Mouse (Mus musculus): ENCODE data around the gene Nek1. TPM values are rescaled to one million over a fixed set of nuclear protein-coding genes. Genes with fewer than 3 reads are reported as not detected.

The Nek1 gene
- polyA plus RNA-seq, 1 experiment: 1.5 TPM

GRCm38 (mm10) chr8:61054313-61054712 is 61.3 kb downstream of the Nek1 start:
- Histone ChIP-seq H3K36me3 (ENCODE audit: control insufficient read depth, insufficient read depth) (peaks cover 7% of the 10 kb centered on the region), H3ac (ENCODE audit: control insufficient read depth, insufficient read length, low read depth) (no peak overlapping the region), H3K79me3 (ENCODE audit: low read depth) (no peaks in the 10 kb centered on the region), H3K4me3 (ENCODE audit: insufficient read depth, poor library complexity, severe bottlenecking) (no peak overlapping the region), H3K27me3 (ENCODE audit: control insufficient read depth, insufficient read depth, insufficient read length) (no peaks in the 10 kb centered on the region), H3K79me2 (ENCODE audit: control insufficient read depth, insufficient read depth) (no peaks in the 10 kb centered on the region)
- TF ChIP-seq CEBPB (IDR thresholded peaks at IDR 0.05; ENCODE audit: low read depth): no peak
- no peak for TF ChIP-seq MYOD1 (IDR thresholded peaks at IDR 0.05; ENCODE audit: control insufficient read depth, insufficient read length, low read depth)

DNA sequence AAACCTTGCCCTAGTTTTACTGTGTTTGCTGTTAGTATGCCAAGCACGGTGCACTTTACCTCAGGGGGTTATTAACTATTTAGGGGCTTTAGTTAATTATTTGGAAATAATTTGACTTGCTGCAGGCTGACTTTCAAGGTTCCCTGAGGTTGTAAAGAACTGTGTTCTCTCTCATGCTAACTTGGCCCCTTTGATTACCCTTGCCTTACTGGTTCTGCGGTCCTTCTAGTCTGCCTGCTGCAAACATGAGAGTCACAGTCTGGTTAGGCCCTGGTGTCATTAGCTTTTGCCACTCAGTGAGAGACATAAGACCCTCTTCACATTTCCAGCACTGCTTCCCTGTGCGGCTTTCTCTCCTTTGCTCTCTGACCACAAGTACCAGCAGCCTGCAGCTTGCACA is 64.0 kb downstream of the Nek1 start:
- H3ac ChIP-seq (ENCODE audit: control insufficient read depth, insufficient read length, low read depth): no peak overlapping the region
- TF ChIP-seq USF1 (IDR thresholded peaks at IDR 0.05; ENCODE audit: low read depth): no peak
- TF ChIP-seq MYOD1 (IDR thresholded peaks at IDR 0.05; ENCODE audit: control insufficient read depth, insufficient read length, low read depth): no peak
- no peak for TF ChIP-seq MAX (IDR thresholded peaks at IDR 0.05)
- no peak for TF ChIP-seq CTCF (IDR thresholded peaks at IDR 0.05; ENCODE audit: control insufficient read depth, insufficient read depth, insufficient read length)
- TF ChIP-seq MYOG (IDR thresholded peaks at IDR 0.05; ENCODE audit: control insufficient read depth, extremely low read depth, insufficient read length): no peak
- TF ChIP-seq CEBPB (IDR thresholded peaks at IDR 0.05; ENCODE audit: low read depth): no peak
- TF ChIP-seq FOSL1 (IDR thresholded peaks at IDR 0.05; ENCODE audit: insufficient read depth, low read length, poor library complexity, severe bottlenecking): no peak
- H3K79me3 ChIP-seq (ENCODE audit: low read depth): no peaks in the 10 kb centered on the region
- peaks cover 11% of the 10 kb centered on the region for H3K36me3 ChIP-seq (ENCODE audit: control insufficient read depth, insufficient read depth)
- H3K79me2 ChIP-seq (ENCODE audit: control insufficient read depth, insufficient read depth): no peaks in the 10 kb centered on the region
- no peaks in the 10 kb centered on the region for H3K27me3 ChIP-seq (ENCODE audit: control insufficient read depth, insufficient read depth, insufficient read length)
- H3K4me3 ChIP-seq (ENCODE audit: insufficient read depth, poor library complexity, severe bottlenecking): no peak overlapping the region

- Histone ChIP-seq H3K36me3 (ENCODE audit: control insufficient read depth, insufficient read depth) (peaks cover 8% of the 10 kb centered on the region), H3ac (ENCODE audit: control insufficient read depth, insufficient read length, low read depth) (no peak overlapping the region), H3K79me2 (ENCODE audit: control insufficient read depth, insufficient read depth) (no peaks in the 10 kb centered on the region), H3K4me3 (ENCODE audit: insufficient read depth, poor library complexity, severe bottlenecking) (no peak overlapping the region), H3K79me3 (ENCODE audit: low read depth) (no peaks in the 10 kb centered on the region), H3K27me3 (ENCODE audit: control insufficient read depth, insufficient read depth, insufficient read length) (no peaks in the 10 kb centered on the region)
- TF ChIP-seq FOSL1 (IDR thresholded peaks at IDR 0.05; ENCODE audit: insufficient read depth, low read length, poor library complexity, severe bottlenecking) (no peak), MYOD1 (IDR thresholded peaks at IDR 0.05; ENCODE audit: control insufficient read depth, insufficient read length, low read depth) (no peak), CTCF (IDR thresholded peaks at IDR 0.05; ENCODE audit: control insufficient read depth, insufficient read depth, insufficient read length) (no peak), USF1 (IDR thresholded peaks at IDR 0.05; ENCODE audit: low read depth) (no peak), MAX (IDR thresholded peaks at IDR 0.05) (no peak), MYOG (IDR thresholded peaks at IDR 0.05; ENCODE audit: control insufficient read depth, extremely low read depth, insufficient read length) (no peak), CEBPB (IDR thresholded peaks at IDR 0.05; ENCODE audit: low read depth) (no peak)
Measured at GRCm38 (mm10) chr8:61059143-61059542, 66.1 kb downstream of the Nek1 start.

GRCm38 (mm10) chr8:61060412-61060811 is 67.4 kb downstream of the Nek1 start:
- peaks cover 4% of the 10 kb centered on the region for H3K36me3 ChIP-seq (ENCODE audit: control insufficient read depth, insufficient read depth)
- TF ChIP-seq CTCF (IDR thresholded peaks at IDR 0.05; ENCODE audit: control insufficient read depth, insufficient read depth, insufficient read length) (no peak), CEBPB (IDR thresholded peaks at IDR 0.05; ENCODE audit: low read depth) (no peak), MYOD1 (IDR thresholded peaks at IDR 0.05; ENCODE audit: control insufficient read depth, insufficient read length, low read depth) (no peak), MAX (IDR thresholded peaks at IDR 0.05) (no peak), MYOG (IDR thresholded peaks at IDR 0.05; ENCODE audit: control insufficient read depth, extremely low read depth, insufficient read length) (no peak), USF1 (IDR thresholded peaks at IDR 0.05; ENCODE audit: low read depth) (no peak), FOSL1 (IDR thresholded peaks at IDR 0.05; ENCODE audit: insufficient read depth, low read length, poor library complexity, severe bottlenecking) (no peak)
- H3ac ChIP-seq (ENCODE audit: control insufficient read depth, insufficient read length, low read depth): no peak overlapping the region
- no peaks in the 10 kb centered on the region for H3K79me2 ChIP-seq (ENCODE audit: control insufficient read depth, insufficient read depth)
- H3K79me3 ChIP-seq (ENCODE audit: low read depth): no peaks in the 10 kb centered on the region
- H3K4me3 ChIP-seq (ENCODE audit: insufficient read depth, poor library complexity, severe bottlenecking): no peak overlapping the region
- no peaks in the 10 kb centered on the region for H3K27me3 ChIP-seq (ENCODE audit: control insufficient read depth, insufficient read depth, insufficient read length)

DNA sequence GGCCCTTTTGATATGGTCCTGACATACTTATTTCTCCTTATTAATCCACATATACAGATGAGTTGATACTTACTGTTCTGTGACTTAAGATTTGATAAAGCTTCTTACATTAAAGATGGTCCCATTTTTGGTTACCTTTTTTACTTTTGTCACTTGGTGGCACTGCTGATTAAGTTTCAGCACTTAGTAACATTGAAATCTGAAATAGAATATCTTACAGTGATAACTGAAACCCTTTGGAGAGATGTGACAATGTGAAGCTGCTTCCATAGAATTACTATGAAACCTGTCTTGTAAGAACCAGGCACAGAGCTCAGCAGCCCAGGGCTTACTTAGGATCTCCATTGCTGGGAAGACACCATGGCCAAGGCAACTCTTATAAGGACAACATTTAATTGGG is 82.1 kb downstream of the Nek1 start:
- Histone ChIP-seq H3K36me3 (ENCODE audit: control insufficient read depth, insufficient read depth) (peaks cover 10% of the 10 kb centered on the region), H3K4me3 (ENCODE audit: insufficient read depth, poor library complexity, severe bottlenecking) (no peak overlapping the region), H3K27me3 (ENCODE audit: control insufficient read depth, insufficient read depth, insufficient read length) (no peaks in the 10 kb centered on the region), H3K79me3 (ENCODE audit: low read depth) (no peaks in the 10 kb centered on the region), H3K79me2 (ENCODE audit: control insufficient read depth, insufficient read depth) (no peaks in the 10 kb centered on the region), H3ac (ENCODE audit: control insufficient read depth, insufficient read length, low read depth) (no peak overlapping the region)
- TF ChIP-seq CEBPB (IDR thresholded peaks at IDR 0.05; ENCODE audit: low read depth) (no peak), MAX (IDR thresholded peaks at IDR 0.05) (no peak), CTCF (IDR thresholded peaks at IDR 0.05; ENCODE audit: control insufficient read depth, insufficient read depth, insufficient read length) (no peak), FOSL1 (IDR thresholded peaks at IDR 0.05; ENCODE audit: insufficient read depth, low read length, poor library complexity, severe bottlenecking) (no peak), MYOG (IDR thresholded peaks at IDR 0.05; ENCODE audit: control insufficient read depth, extremely low read depth, insufficient read length) (no peak), MYOD1 (IDR thresholded peaks at IDR 0.05; ENCODE audit: control insufficient read depth, insufficient read length, low read depth) (no peak), USF1 (IDR thresholded peaks at IDR 0.05; ENCODE audit: low read depth) (no peak)

- Histone ChIP-seq H3K27me3 (ENCODE audit: control insufficient read depth, insufficient read depth, insufficient read length) (no peaks in the 10 kb centered on the region), H3K79me2 (ENCODE audit: control insufficient read depth, insufficient read depth) (no peaks in the 10 kb centered on the region), H3ac (ENCODE audit: control insufficient read depth, insufficient read length, low read depth) (no peak overlapping the region), H3K4me3 (ENCODE audit: insufficient read depth, poor library complexity, severe bottlenecking) (no peak overlapping the region), H3K36me3 (ENCODE audit: control insufficient read depth, insufficient read depth) (peaks cover 2% of the 10 kb centered on the region), H3K79me3 (ENCODE audit: low read depth) (no peaks in the 10 kb centered on the region)
- TF ChIP-seq MAX (IDR thresholded peaks at IDR 0.05): no peak
- no peak for TF ChIP-seq CTCF (IDR thresholded peaks at IDR 0.05; ENCODE audit: control insufficient read depth, insufficient read depth, insufficient read length)
- no peak for TF ChIP-seq USF1 (IDR thresholded peaks at IDR 0.05; ENCODE audit: low read depth)
- TF ChIP-seq MYOD1 (IDR thresholded peaks at IDR 0.05; ENCODE audit: control insufficient read depth, insufficient read length, low read depth): no peak
- TF ChIP-seq CEBPB (IDR thresholded peaks at IDR 0.05; ENCODE audit: low read depth): no peak
- no peak for TF ChIP-seq MYOG (IDR thresholded peaks at IDR 0.05; ENCODE audit: control insufficient read depth, extremely low read depth, insufficient read length)
- TF ChIP-seq FOSL1 (IDR thresholded peaks at IDR 0.05; ENCODE audit: insufficient read depth, low read length, poor library complexity, severe bottlenecking): no peak
Measured at GRCm38 (mm10) chr8:61110496-61110895, 117.5 kb downstream of the Nek1 start.
